Mouse (Mus musculus): ENCODE measurements around the gene Zfhx2. TPM values are rescaled to one million over a fixed set of nuclear protein-coding genes. Genes with fewer than 3 reads are reported as not detected.
"Not testable (repeated sequence)": the region's sequence is repeated elsewhere in the genome, so short reads cannot be mapped to it uniquely, and the experiment has no call there.

Zfhx2 gene
- polyA plus RNA-seq, 1 experiment: 18.1 TPM

GRCm38 (mm10) chr14:55055167-55055834, 36.8 kb downstream of the Zfhx2 start:
- Histone ChIP-seq H3K9me3 (replicated peaks; ENCODE audit: control insufficient read depth, insufficient read depth, low read length, poor library complexity, severe bottlenecking) (no peaks in the 10 kb centered on the region), H3K27ac (ENCODE audit: insufficient read depth, low read length) (no peak overlapping the region), H3K4me3 (ENCODE audit: low read depth, low read length) (no peak overlapping the region), H3K9ac (ENCODE audit: low read depth, poor library complexity, severe bottlenecking) (no peak overlapping the region), H3K36me3 (ENCODE audit: control insufficient read depth, insufficient read depth, low read length, poor library complexity, severe bottlenecking) (no peaks in the 10 kb centered on the region), H3K4me1 (ENCODE audit: control insufficient read depth, insufficient read depth, low read length) (peaks cover 2% of the 10 kb centered on the region), H3K27me3 (ENCODE audit: control insufficient read depth, insufficient read depth, low read length, poor library complexity, severe bottlenecking) (no peaks in the 10 kb centered on the region)
- TF ChIP-seq CTCF (IDR thresholded peaks at IDR 0.05; ENCODE audit: low read depth, low read length) (no peak), POLR2A (IDR thresholded peaks at IDR 0.05; ENCODE audit: insufficient read depth, low read length) (no peak)

- peaks cover 2% of the 10 kb centered on the region for H3K4me1 ChIP-seq (ENCODE audit: control insufficient read depth, insufficient read depth, low read length)
- no peak overlapping the region for H3K27ac ChIP-seq (ENCODE audit: insufficient read depth, low read length)
- no peak overlapping the region for H3K9ac ChIP-seq (ENCODE audit: low read depth, poor library complexity, severe bottlenecking)
- H3K4me3 ChIP-seq (ENCODE audit: low read depth, low read length): no peak overlapping the region
- H3K36me3 ChIP-seq (ENCODE audit: control insufficient read depth, insufficient read depth, low read length, poor library complexity, severe bottlenecking): no peaks in the 10 kb centered on the region
- H3K27me3 ChIP-seq (ENCODE audit: control insufficient read depth, insufficient read depth, low read length, poor library complexity, severe bottlenecking): no peaks in the 10 kb centered on the region
- H3K9me3 ChIP-seq (replicated peaks; ENCODE audit: control insufficient read depth, insufficient read depth, low read length, poor library complexity, severe bottlenecking): no peaks in the 10 kb centered on the region
- TF ChIP-seq EP300 (IDR thresholded peaks at IDR 0.05; ENCODE audit: insufficient read depth, low read depth, low read length) (no peak), POLR2A (IDR thresholded peaks at IDR 0.05; ENCODE audit: insufficient read depth, low read length) (no peak), CTCF (IDR thresholded peaks at IDR 0.05; ENCODE audit: low read depth, low read length) (no peak)
Observed at GRCm38 (mm10) chr14:55054191-55054749, 37.9 kb downstream of the Zfhx2 start.

GRCm38 (mm10) chr14:55053708-55054190, 38.4 kb downstream of the Zfhx2 start:
- H3K36me3 ChIP-seq (ENCODE audit: control insufficient read depth, insufficient read depth, low read length, poor library complexity, severe bottlenecking): no peaks in the 10 kb centered on the region
- H3K9ac ChIP-seq (ENCODE audit: low read depth, poor library complexity, severe bottlenecking): no peak overlapping the region
- H3K9me3 ChIP-seq (replicated peaks; ENCODE audit: control insufficient read depth, insufficient read depth, low read length, poor library complexity, severe bottlenecking): no peaks in the 10 kb centered on the region
- H3K4me3 ChIP-seq (ENCODE audit: low read depth, low read length): no peak overlapping the region
- TF ChIP-seq CTCF (IDR thresholded peaks at IDR 0.05; ENCODE audit: low read depth, low read length): no peak
- TF ChIP-seq EP300 (IDR thresholded peaks at IDR 0.05; ENCODE audit: insufficient read depth, low read depth, low read length): no peak
- TF ChIP-seq POLR2A (IDR thresholded peaks at IDR 0.05; ENCODE audit: insufficient read depth, low read length): no peak
- no peak overlapping the region for H3K27ac ChIP-seq (ENCODE audit: insufficient read depth, low read length)
- peaks cover 3% of the 10 kb centered on the region for H3K4me1 ChIP-seq (ENCODE audit: control insufficient read depth, insufficient read depth, low read length)
- no peaks in the 10 kb centered on the region for H3K27me3 ChIP-seq (ENCODE audit: control insufficient read depth, insufficient read depth, low read length, poor library complexity, severe bottlenecking)

- no peak overlapping the region for H3K4me3 ChIP-seq (ENCODE audit: low read depth, low read length)
- no peaks in the 10 kb centered on the region for H3K9me3 ChIP-seq (replicated peaks; ENCODE audit: control insufficient read depth, insufficient read depth, low read length, poor library complexity, severe bottlenecking)
- H3K4me1 ChIP-seq (ENCODE audit: control insufficient read depth, insufficient read depth, low read length): peaks cover 5% of the 10 kb centered on the region
- no peaks in the 10 kb centered on the region for H3K36me3 ChIP-seq (ENCODE audit: control insufficient read depth, insufficient read depth, low read length, poor library complexity, severe bottlenecking)
- H3K27ac ChIP-seq (ENCODE audit: insufficient read depth, low read length): no peak overlapping the region
- no peaks in the 10 kb centered on the region for H3K27me3 ChIP-seq (ENCODE audit: control insufficient read depth, insufficient read depth, low read length, poor library complexity, severe bottlenecking)
- no peak for TF ChIP-seq POLR2A (IDR thresholded peaks at IDR 0.05; ENCODE audit: insufficient read depth, low read length)
- no peak for TF ChIP-seq EP300 (IDR thresholded peaks at IDR 0.05; ENCODE audit: insufficient read depth, low read depth, low read length)
- TF ChIP-seq CTCF (IDR thresholded peaks at IDR 0.05; ENCODE audit: low read depth, low read length): no peak
- H3K9ac ChIP-seq (ENCODE audit: low read depth, poor library complexity, severe bottlenecking): no peak overlapping the region
Observed at GRCm38 (mm10) chr14:55053050-55053449, 39.1 kb downstream of the Zfhx2 start.

- no peaks in the 10 kb centered on the region for H3K9me3 ChIP-seq (replicated peaks; ENCODE audit: control insufficient read depth, insufficient read depth, low read length, poor library complexity, severe bottlenecking)
- TF ChIP-seq CTCF (IDR thresholded peaks at IDR 0.05; ENCODE audit: low read depth, low read length) (no peak), POLR2A (IDR thresholded peaks at IDR 0.05; ENCODE audit: insufficient read depth, low read length) (no peak), EP300 (IDR thresholded peaks at IDR 0.05; ENCODE audit: insufficient read depth, low read depth, low read length) (no peak)
- H3K4me3 ChIP-seq (ENCODE audit: low read depth, low read length): no peak overlapping the region
- peaks cover 5% of the 10 kb centered on the region for H3K4me1 ChIP-seq (ENCODE audit: control insufficient read depth, insufficient read depth, low read length)
- H3K27me3 ChIP-seq (ENCODE audit: control insufficient read depth, insufficient read depth, low read length, poor library complexity, severe bottlenecking): no peaks in the 10 kb centered on the region
- H3K9ac ChIP-seq (ENCODE audit: low read depth, poor library complexity, severe bottlenecking): no peak overlapping the region
- no peak overlapping the region for H3K27ac ChIP-seq (ENCODE audit: insufficient read depth, low read length)
- no peaks in the 10 kb centered on the region for H3K36me3 ChIP-seq (ENCODE audit: control insufficient read depth, insufficient read depth, low read length, poor library complexity, severe bottlenecking)
Observed at GRCm38 (mm10) chr14:55052496-55052895, 39.6 kb downstream of the Zfhx2 start.

- Histone ChIP-seq H3K9ac (ENCODE audit: low read depth, poor library complexity, severe bottlenecking) (peak overlapping the region; percentile 27), H3K36me3 (ENCODE audit: control insufficient read depth, insufficient read depth, low read length, poor library complexity, severe bottlenecking) (no peaks in the 10 kb centered on the region), H3K4me3 (ENCODE audit: low read depth, low read length) (no peak overlapping the region), H3K27ac (ENCODE audit: insufficient read depth, low read length) (peak overlapping the region; percentile 96), H3K27me3 (ENCODE audit: control insufficient read depth, insufficient read depth, low read length, poor library complexity, severe bottlenecking) (no peaks in the 10 kb centered on the region), H3K9me3 (replicated peaks; ENCODE audit: control insufficient read depth, insufficient read depth, low read length, poor library complexity, severe bottlenecking) (no peaks in the 10 kb centered on the region), H3K4me1 (ENCODE audit: control insufficient read depth, insufficient read depth, low read length) (peaks cover 7% of the 10 kb centered on the region)
- TF ChIP-seq EP300 (IDR thresholded peaks at IDR 0.05; ENCODE audit: insufficient read depth, low read depth, low read length): no peak
- TF ChIP-seq CTCF (IDR thresholded peaks at IDR 0.05; ENCODE audit: low read depth, low read length): no peak
- no peak for TF ChIP-seq POLR2A (IDR thresholded peaks at IDR 0.05; ENCODE audit: insufficient read depth, low read length)
Observed at GRCm38 (mm10) chr14:55047971-55048531, 44.1 kb downstream of the Zfhx2 start.

GRCm38 (mm10) chr14:55043694-55044093, 48.4 kb downstream of the Zfhx2 start:
- not testable (repeated sequence) for H3K9ac ChIP-seq (ENCODE audit: low read depth, poor library complexity, severe bottlenecking); H3K27ac ChIP-seq (ENCODE audit: insufficient read depth, low read length); H3K36me3 ChIP-seq (ENCODE audit: control insufficient read depth, insufficient read depth, low read length, poor library complexity, severe bottlenecking); H3K9me3 ChIP-seq (replicated peaks; ENCODE audit: control insufficient read depth, insufficient read depth, low read length, poor library complexity, severe bottlenecking); H3K27me3 ChIP-seq (ENCODE audit: control insufficient read depth, insufficient read depth, low read length, poor library complexity, severe bottlenecking); H3K4me3 ChIP-seq (ENCODE audit: low read depth, low read length); H3K4me1 ChIP-seq (ENCODE audit: control insufficient read depth, insufficient read depth, low read length)

Data from ES-Bruce4 (cell line).